Mouse (Mus musculus): ENCODE measurements around the gene Spef2. TPM values are rescaled to one million over a fixed set of nuclear protein-coding genes. Genes with fewer than 3 reads are reported as not detected.

The Spef2 gene
- polyA plus RNA-seq (2015; fragmentation: Illumina TruSeq; extraction: RNeasy Lipid Tissue Mini Kit (QIAGEN cat#74804); ENCODE audit: insufficient read depth, low replicate concordance) = 1.2 TPM

GRCm38 (mm10) chr15:9748359-9749102 is at the start of gene Spef2:
Gene Spef2 (minus strand): TSS chr15:9748868.

GRCm38 (mm10) chr15:9530076-9530475 is 218.6 kb downstream of the Spef2 start, which contains the start of gene Il7r:
Gene Il7r (minus strand): TSS chr15:9530176.

Other genes with a start within 250 kb of the Spef2 start
- 143 TPM for gene Il7r, start 218.7 kb downstream of the Spef2 start, polyA plus RNA-seq (2015; fragmentation: Illumina TruSeq; extraction: RNeasy Lipid Tissue Mini Kit (QIAGEN cat#74804); ENCODE audit: insufficient read depth, low replicate concordance)